Mouse (Mus musculus): ENCODE measurements around the gene Gys1. TPM values are rescaled to one million over a fixed set of nuclear protein-coding genes. Genes with fewer than 3 reads are reported as not detected.

The Gys1 gene
- polyA plus RNA-seq, 1 experiment from 2014 or later: 21.7 TPM

Small RNAs within 50 kb of the gene (microRNA-seq; reads per million reads assigned to microRNA genes)
- gene Gm22133: not detected

Other genes starting within 250 kb of the Gys1 start
- gene Ccdc155, start 230.0 kb upstream of the Gys1 start, polyA plus RNA-seq (2015; fragmentation: Nextera tagmentation; extraction: Ambion mirVana): 0.36 and 0.60 TPM in 2 replicates
- 15.6 and 17.7 TPM in 2 replicates for gene Dkkl1, start 222.7 kb upstream of the Gys1 start, polyA plus RNA-seq (2015; fragmentation: Nextera tagmentation; extraction: Ambion mirVana)
- 28.9 and 44.5 TPM in 2 replicates for gene Tead2, start 219.1 kb upstream of the Gys1 start, polyA plus RNA-seq (2015; fragmentation: Nextera tagmentation; extraction: Ambion mirVana)
- gene Cd37, start 195.7 kb upstream of the Gys1 start, polyA plus RNA-seq (2015; fragmentation: Nextera tagmentation; extraction: Ambion mirVana): 1.7 and 12.4 TPM in 2 replicates
- gene Slc6a16, start 193.8 kb upstream of the Gys1 start, polyA plus RNA-seq (2015; fragmentation: Nextera tagmentation; extraction: Ambion mirVana): 0.67 and 0.78 TPM in 2 replicates
- not detected in 2 replicates for gene Slc6a21, start 157.3 kb upstream of the Gys1 start, polyA plus RNA-seq (2015; fragmentation: Nextera tagmentation; extraction: Ambion mirVana)
- 9.4 and 12.0 TPM in 2 replicates for gene Trpm4, start 101.1 kb upstream of the Gys1 start, polyA plus RNA-seq (2015; fragmentation: Nextera tagmentation; extraction: Ambion mirVana)
- gene Hrc, start 99.6 kb upstream of the Gys1 start, polyA plus RNA-seq (2015; fragmentation: Nextera tagmentation; extraction: Ambion mirVana): 0.75 and 0.79 TPM in 2 replicates
- 27.3 and 29.5 TPM in 2 replicates for gene Ppfia3, start 67.8 kb upstream of the Gys1 start, polyA plus RNA-seq (2015; fragmentation: Nextera tagmentation; extraction: Ambion mirVana)
- 48.2 and 58.3 TPM in 2 replicates for gene Lin7b, start 64.3 kb upstream of the Gys1 start, polyA plus RNA-seq (2015; fragmentation: Nextera tagmentation; extraction: Ambion mirVana)
- 166 and 190 TPM in 2 replicates for gene Snrnp70, start 39.1 kb upstream of the Gys1 start, polyA plus RNA-seq (2015; fragmentation: Nextera tagmentation; extraction: Ambion mirVana)
- 0.08 and 0.09 TPM in 2 replicates for gene Kcna7, start 29.2 kb upstream of the Gys1 start, polyA plus RNA-seq (2015; fragmentation: Nextera tagmentation; extraction: Ambion mirVana)
- 0.91 TPM in 1 of 2 replicates, not detected in the other for gene Ntf5, start 21.1 kb upstream of the Gys1 start, polyA plus RNA-seq (2015; fragmentation: Nextera tagmentation; extraction: Ambion mirVana)
- 0.24 TPM in 1 of 2 replicates, not detected in the other for gene Lhb, start 14.0 kb upstream of the Gys1 start, polyA plus RNA-seq (2015; fragmentation: Nextera tagmentation; extraction: Ambion mirVana)
- gene Ruvbl2, start 3.3 kb downstream of the Gys1 start, polyA plus RNA-seq (2015; fragmentation: Nextera tagmentation; extraction: Ambion mirVana): 92.7 and 114 TPM in 2 replicates
- gene Ftl1, start 25.0 kb downstream of the Gys1 start, polyA plus RNA-seq (2015; fragmentation: Nextera tagmentation; extraction: Ambion mirVana): 4,883 and 5,335 TPM in 2 replicates
- gene Bax, start 32.1 kb downstream of the Gys1 start, polyA plus RNA-seq (2015; fragmentation: Nextera tagmentation; extraction: Ambion mirVana): 224 and 236 TPM in 2 replicates
- gene Tulp2, start 47.0 kb downstream of the Gys1 start, polyA plus RNA-seq (2015; fragmentation: Nextera tagmentation; extraction: Ambion mirVana): 0.15 and 0.59 TPM in 2 replicates
- gene Gm45808, start 52.0 kb downstream of the Gys1 start, polyA plus RNA-seq (2015; fragmentation: Nextera tagmentation; extraction: Ambion mirVana): not detected in 2 replicates
- 4.2 and 4.8 TPM in 2 replicates for gene Dhdh, start 54.0 kb downstream of the Gys1 start, polyA plus RNA-seq (2015; fragmentation: Nextera tagmentation; extraction: Ambion mirVana)
- gene Nucb1, start 75.6 kb downstream of the Gys1 start, polyA plus RNA-seq (2015; fragmentation: Nextera tagmentation; extraction: Ambion mirVana): 140 and 158 TPM in 2 replicates
- gene Ppp1r15a, start 91.4 kb downstream of the Gys1 start, polyA plus RNA-seq (2015; fragmentation: Nextera tagmentation; extraction: Ambion mirVana): 17.8 and 18.4 TPM in 2 replicates
- 4.3 and 4.7 TPM in 2 replicates for gene Plekha4, start 91.5 kb downstream of the Gys1 start, polyA plus RNA-seq (2015; fragmentation: Nextera tagmentation; extraction: Ambion mirVana)
- gene Hsd17b14, start 120.0 kb downstream of the Gys1 start, polyA plus RNA-seq (2015; fragmentation: Nextera tagmentation; extraction: Ambion mirVana): 0.93 TPM in 1 of 2 replicates, not detected in the other
- 25.4 and 31.9 TPM in 2 replicates for gene Bcat2, start 135.3 kb downstream of the Gys1 start, polyA plus RNA-seq (2015; fragmentation: Nextera tagmentation; extraction: Ambion mirVana)
- gene Fgf21, start 180.6 kb downstream of the Gys1 start, polyA plus RNA-seq (2015; fragmentation: Nextera tagmentation; extraction: Ambion mirVana): 0.17 and 2.3 TPM in 2 replicates
- 0.69 TPM in 1 of 2 replicates, not detected in the other for gene Fut1, start 182.4 kb downstream of the Gys1 start, polyA plus RNA-seq (2015; fragmentation: Nextera tagmentation; extraction: Ambion mirVana)
- 0.14 TPM in 1 of 2 replicates, not detected in the other for gene Izumo1, start 187.0 kb downstream of the Gys1 start, polyA plus RNA-seq (2015; fragmentation: Nextera tagmentation; extraction: Ambion mirVana)
- 15.4 and 17.6 TPM in 2 replicates for gene Rasip1, start 192.6 kb downstream of the Gys1 start, polyA plus RNA-seq (2015; fragmentation: Nextera tagmentation; extraction: Ambion mirVana)
- gene Mamstr, start 205.1 kb downstream of the Gys1 start, polyA plus RNA-seq (2015; fragmentation: Nextera tagmentation; extraction: Ambion mirVana): 4.5 and 5.6 TPM in 2 replicates
- 0.36 and 2.5 TPM in 2 replicates for gene Fut2, start 231.6 kb downstream of the Gys1 start, polyA plus RNA-seq (2015; fragmentation: Nextera tagmentation; extraction: Ambion mirVana)
- gene Ntn5, start 249.2 kb downstream of the Gys1 start, polyA plus RNA-seq (2015; fragmentation: Nextera tagmentation; extraction: Ambion mirVana): 1.7 and 1.9 TPM in 2 replicates

Measured in neural tube, embryonic 15.5 days (tissue).